Mouse (Mus musculus): Measurements from ENCODE around the gene Ptpa. TPM values are rescaled to one million over a fixed set of nuclear protein-coding genes. Genes with fewer than 3 reads are reported as not detected.

Ptpa gene
- polyA plus RNA-seq, 2 experiments, result 74.5 to 142 TPM

DNA sequence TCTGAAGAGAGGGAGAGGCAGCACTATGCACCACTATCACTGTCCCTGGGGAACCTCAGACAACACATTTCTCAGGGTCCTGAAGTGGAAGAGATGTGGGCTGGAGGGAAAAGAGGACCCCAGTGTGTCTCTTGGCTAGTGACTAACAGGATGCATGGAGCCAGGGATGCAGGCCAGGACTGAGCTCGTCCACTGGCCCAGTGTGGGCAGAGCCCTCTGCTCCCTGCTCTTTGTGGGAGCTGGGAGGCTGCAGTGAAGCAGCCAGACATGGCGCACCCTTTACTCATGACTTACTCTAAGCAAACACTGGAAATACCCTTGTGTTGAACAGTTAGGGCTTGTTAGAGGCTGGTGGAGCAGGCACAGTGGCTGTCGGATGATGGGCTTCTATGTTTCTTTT is 37.7 kb downstream of the Ptpa start:
- ATAC-seq (ENCODE audit: low FRiP score, low read depth) (no peak), DNase-seq (ENCODE audit: low spot score) (no peak)
- H3K9ac ChIP-seq (ENCODE audit: low read depth, low read length, severe bottlenecking), result no peak overlapping the region
- no peak overlapping the region for H3K27ac ChIP-seq (replicated peaks; ENCODE audit: low read depth, low read length)
- no peaks in the 10 kb centered on the region for H3K27me3 ChIP-seq (ENCODE audit: control insufficient read depth, insufficient read depth, low read length)
- no peak overlapping the region for H3K4me2 ChIP-seq (replicated peaks; ENCODE audit: low read depth, low read length, severe bottlenecking)
- H3K36me3 ChIP-seq (ENCODE audit: control insufficient read depth, insufficient read depth, low read length), result peaks cover 18% of the 10 kb centered on the region
- H3K4me1 ChIP-seq (ENCODE audit: control insufficient read depth, insufficient read depth, low read length), result no peaks in the 10 kb centered on the region
- WGBS, result 89% methylated on average over 3 of the region's 3 CpGs
- no peak for TF ChIP-seq POLR2A (IDR thresholded peaks at IDR 0.05; ENCODE audit: borderline replicate concordance, extremely low read depth, insufficient read depth, insufficient read length)
- no peak overlapping the region for H3K4me3 ChIP-seq (replicated peaks; ENCODE audit: low read length)
- H3K9me3 ChIP-seq (ENCODE audit: control insufficient read depth, low read length), result peaks cover 9% of the 10 kb centered on the region; the same call in 1 of the 2 replicates

DNA sequence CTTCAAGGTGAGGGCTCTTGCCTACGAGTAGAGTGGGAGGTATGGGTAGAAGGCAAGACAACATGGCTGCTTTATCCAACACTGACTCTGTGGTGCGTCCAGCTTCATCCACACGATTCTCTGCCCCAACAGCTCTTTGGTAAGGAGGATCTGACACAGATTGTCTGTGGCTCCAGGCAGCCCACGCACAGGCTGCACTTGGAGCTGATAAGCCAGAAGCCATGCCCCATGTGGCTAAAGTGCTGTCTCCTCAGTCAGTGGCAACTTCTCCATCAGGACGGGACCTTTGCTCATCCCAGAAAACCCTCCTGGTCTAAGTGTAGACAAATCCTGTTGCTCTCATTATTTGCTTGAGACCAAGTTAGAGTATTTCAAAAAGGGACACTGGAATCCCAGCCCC is 38.7 kb downstream of the Ptpa start:
- no peak overlapping the region for H3K4me3 ChIP-seq (replicated peaks; ENCODE audit: low read length)
- ATAC-seq (ENCODE audit: low FRiP score, low read depth), result no peak
- H3K27me3 ChIP-seq (ENCODE audit: control insufficient read depth, insufficient read depth, low read length), result no peaks in the 10 kb centered on the region
- no peak overlapping the region for H3K4me2 ChIP-seq (replicated peaks; ENCODE audit: low read depth, low read length, severe bottlenecking)
- no peak overlapping the region for H3K9ac ChIP-seq (ENCODE audit: low read depth, low read length, severe bottlenecking)
- H3K27ac ChIP-seq (replicated peaks; ENCODE audit: low read depth, low read length), result no peak overlapping the region
- H3K4me1 ChIP-seq (ENCODE audit: control insufficient read depth, insufficient read depth, low read length), result no peaks in the 10 kb centered on the region
- 86% methylated on average over 5 of the region's 5 CpGs for WGBS
- no peak for TF ChIP-seq POLR2A (IDR thresholded peaks at IDR 0.05; ENCODE audit: borderline replicate concordance, extremely low read depth, insufficient read depth, insufficient read length)
- peaks cover 9% of the 10 kb centered on the region; the same call in 1 of the 2 replicates for H3K9me3 ChIP-seq (ENCODE audit: control insufficient read depth, low read length)
- H3K36me3 ChIP-seq (ENCODE audit: control insufficient read depth, insufficient read depth, low read length), result peaks cover 18% of the 10 kb centered on the region
- no peak for DNase-seq (ENCODE audit: low spot score)

DNA sequence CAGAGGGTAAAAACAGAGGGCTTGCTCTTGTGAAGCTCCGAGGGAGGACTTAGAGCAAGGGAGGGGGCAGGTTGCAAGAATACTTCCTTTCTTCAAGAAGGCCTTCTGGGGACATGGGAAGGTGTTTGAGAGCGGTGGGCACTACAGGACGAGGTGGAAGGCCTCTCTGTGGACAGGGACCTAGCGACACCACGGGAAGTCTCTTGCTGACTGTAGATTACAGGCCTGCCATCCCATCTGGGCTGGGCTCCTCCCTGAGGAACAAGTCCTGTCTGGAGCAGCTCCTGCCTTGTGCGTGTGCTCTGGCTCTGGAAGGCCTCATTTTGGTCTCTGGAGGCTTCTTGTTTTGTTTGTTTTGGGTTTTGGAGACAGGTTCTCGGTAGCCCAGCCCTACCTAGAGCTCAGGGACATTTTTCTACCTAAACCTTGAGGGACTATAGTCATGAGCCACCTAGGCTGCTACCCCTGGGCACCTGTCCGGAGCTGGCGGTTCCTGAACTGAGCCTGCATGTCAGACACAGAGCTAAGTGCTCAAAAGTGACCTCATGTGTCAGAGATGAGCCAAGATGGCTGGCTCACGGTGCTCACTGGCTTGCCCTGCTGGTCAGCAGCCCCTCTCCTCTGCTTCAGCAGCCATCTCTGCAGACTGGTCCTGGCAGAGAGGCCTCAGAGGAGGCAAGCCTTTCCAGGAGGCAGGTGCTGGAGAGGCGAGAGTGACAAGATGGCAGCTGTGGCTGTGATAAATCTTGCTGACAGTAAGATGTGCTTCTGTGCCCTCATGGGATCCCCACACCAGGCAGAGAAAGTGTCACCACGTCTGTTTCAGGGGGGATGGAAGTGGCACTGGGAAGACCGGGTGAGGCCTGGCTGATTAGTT is 40.5 kb downstream of the Ptpa start:
- Histone ChIP-seq H3K27ac (replicated peaks; ENCODE audit: low read depth, low read length) (no peak overlapping the region), H3K4me2 (replicated peaks; ENCODE audit: low read depth, low read length, severe bottlenecking) (no peak overlapping the region), H3K4me1 (ENCODE audit: control insufficient read depth, insufficient read depth, low read length) (no peaks in the 10 kb centered on the region), H3K4me3 (replicated peaks; ENCODE audit: low read length) (no peak overlapping the region), H3K36me3 (ENCODE audit: control insufficient read depth, insufficient read depth, low read length) (peaks cover 8% of the 10 kb centered on the region; the same call in 1 of the 2 replicates), H3K9me3 (ENCODE audit: control insufficient read depth, low read length) (no peaks in the 10 kb centered on the region), H3K9ac (ENCODE audit: low read depth, low read length, severe bottlenecking) (no peak overlapping the region), H3K27me3 (ENCODE audit: control insufficient read depth, insufficient read depth, low read length) (no peaks in the 10 kb centered on the region)
- no peak for TF ChIP-seq POLR2A (IDR thresholded peaks at IDR 0.05; ENCODE audit: borderline replicate concordance, extremely low read depth, insufficient read depth, insufficient read length)
- DNase-seq (ENCODE audit: low spot score) (no peak), ATAC-seq (ENCODE audit: low FRiP score, low read depth) (no peak)
- 66% methylated on average over 13 of the region's 13 CpGs for WGBS

DNA sequence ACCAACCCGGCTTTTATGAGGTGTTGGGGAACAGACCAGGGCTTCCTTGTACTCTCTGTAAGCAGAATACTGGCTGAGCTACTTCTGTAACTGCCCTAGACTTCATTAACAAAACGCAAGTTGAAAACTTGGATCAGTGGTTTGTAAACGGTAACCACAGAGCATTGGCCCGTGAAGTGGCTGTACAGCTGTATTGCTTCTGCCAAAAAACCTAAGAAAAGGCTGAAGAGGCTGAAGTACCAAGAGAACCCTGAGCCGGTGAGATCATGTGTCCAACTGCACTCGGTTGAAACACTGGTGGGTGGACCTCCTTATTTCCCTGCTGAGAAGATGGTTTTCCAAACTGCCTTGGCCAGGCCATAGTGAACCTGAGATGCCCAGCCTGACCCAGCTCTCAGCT is 42.5 kb downstream of the Ptpa start:
- Histone ChIP-seq H3K4me1 (ENCODE audit: control insufficient read depth, insufficient read depth, low read length) (peaks cover 6% of the 10 kb centered on the region), H3K27ac (replicated peaks; ENCODE audit: low read depth, low read length) (no peak overlapping the region), H3K27me3 (ENCODE audit: control insufficient read depth, insufficient read depth, low read length) (no peaks in the 10 kb centered on the region), H3K36me3 (ENCODE audit: control insufficient read depth, insufficient read depth, low read length) (peaks cover 8% of the 10 kb centered on the region; the same call in 1 of the 2 replicates), H3K9ac (ENCODE audit: low read depth, low read length, severe bottlenecking) (no peak overlapping the region), H3K4me3 (replicated peaks; ENCODE audit: low read length) (no peak overlapping the region), H3K4me2 (replicated peaks; ENCODE audit: low read depth, low read length, severe bottlenecking) (no peak overlapping the region), H3K9me3 (ENCODE audit: control insufficient read depth, low read length) (no peaks in the 10 kb centered on the region)
- ATAC-seq (ENCODE audit: low FRiP score, low read depth) (no peak), DNase-seq (ENCODE audit: low spot score) (no peak)
- 65% methylated on average over 6 of the region's 6 CpGs for WGBS
- TF ChIP-seq POLR2A (IDR thresholded peaks at IDR 0.05; ENCODE audit: borderline replicate concordance, extremely low read depth, insufficient read depth, insufficient read length), result no peak

DNA sequence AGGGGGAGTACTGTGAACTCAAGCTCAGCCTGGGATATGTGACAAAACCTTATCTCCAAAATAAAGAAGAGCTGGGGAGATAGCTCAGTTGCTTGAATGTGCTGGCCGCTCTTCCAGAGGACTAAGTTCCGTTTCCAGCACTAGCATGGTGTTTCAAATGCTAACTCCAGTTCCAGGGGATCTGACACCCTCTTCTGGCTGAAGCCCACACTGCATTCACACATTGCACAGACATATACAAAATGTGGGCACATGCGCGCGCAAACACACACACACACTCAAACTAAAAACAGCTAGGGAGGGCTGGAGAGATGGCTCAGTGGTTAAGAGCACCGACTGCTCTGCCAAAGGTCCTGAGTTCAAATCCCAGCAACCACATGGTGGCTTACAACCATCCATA is 43.4 kb downstream of the Ptpa start:
- H3K4me1 ChIP-seq (ENCODE audit: control insufficient read depth, insufficient read depth, low read length), result peaks cover 15% of the 10 kb centered on the region
- H3K9ac ChIP-seq (ENCODE audit: low read depth, low read length, severe bottlenecking), result no peak overlapping the region
- H3K4me2 ChIP-seq (replicated peaks; ENCODE audit: low read depth, low read length, severe bottlenecking), result no peak overlapping the region
- DNase-seq (ENCODE audit: low spot score) (no peak), ATAC-seq (ENCODE audit: low FRiP score, low read depth) (no peak)
- H3K27ac ChIP-seq (replicated peaks; ENCODE audit: low read depth, low read length), result no peak overlapping the region
- 91% methylated on average over 6 of the region's 6 CpGs for WGBS
- no peaks in the 10 kb centered on the region for H3K9me3 ChIP-seq (ENCODE audit: control insufficient read depth, low read length)
- peaks cover 8% of the 10 kb centered on the region; the same call in 1 of the 2 replicates for H3K36me3 ChIP-seq (ENCODE audit: control insufficient read depth, insufficient read depth, low read length)
- no peak for TF ChIP-seq POLR2A (IDR thresholded peaks at IDR 0.05; ENCODE audit: borderline replicate concordance, extremely low read depth, insufficient read depth, insufficient read length)
- no peak overlapping the region for H3K4me3 ChIP-seq (replicated peaks; ENCODE audit: low read length)
- H3K27me3 ChIP-seq (ENCODE audit: control insufficient read depth, insufficient read depth, low read length), result no peaks in the 10 kb centered on the region

All from limb, embryonic 14.5 days (tissue).